Mouse (Mus musculus) neural tube, embryonic 15.5 days (tissue): Measurements from ENCODE around the gene Dcakd. TPM values are rescaled to one million over a fixed set of nuclear protein-coding genes. Genes with fewer than 3 reads are reported as not detected.

ENCODE experiments used
- ATAC-seq: fragments of 200-750 bp; cut with Nextera tagmentation; 2 replicates; pipeline ENCODE4 v1.8.0; 2017; ENCODE audit warnings: mild to moderate bottlenecking, moderate TSS enrichment, moderate library complexity; ENCODE audit not compliant: low FRiP score
- H3K27ac ChIP-seq: fragments of 300-500 bp; sonication (generic); replicated peaks from 2 replicates; pipeline ENCODE4 v1.5.1; 2015; ENCODE audit warnings: mild to moderate bottlenecking, inconsistent platforms
- H3K27me3 ChIP-seq: fragments of 300-500 bp; sonication (generic); replicated peaks from 2 replicates; pipeline ENCODE4 v1.6.1; 2015; ENCODE audit warnings: inconsistent platforms
- H3K36me3 ChIP-seq: fragments of 300-500 bp; sonication (generic); 2 replicates; pipeline ENCODE4 v1.6.1; 2015; ENCODE audit warnings: inconsistent platforms
- H3K4me1 ChIP-seq: fragments of 300-500 bp; sonication (generic); 2 replicates; pipeline ENCODE4 v1.6.1; 2015; ENCODE audit warnings: inconsistent platforms
- H3K4me2 ChIP-seq: fragments of 300-500 bp; sonication (generic); 2 replicates; pipeline ENCODE4 v1.6.1; 2015; ENCODE audit warnings: inconsistent platforms, mild to moderate bottlenecking, moderate library complexity
- H3K4me3 ChIP-seq: fragments of 300-500 bp; sonication (generic); replicated peaks from 2 replicates; pipeline ENCODE4 v1.5.1; 2015; ENCODE audit warnings: mild to moderate bottlenecking, inconsistent platforms
- H3K9ac ChIP-seq: fragments of 300-500 bp; sonication (generic); replicated peaks from 2 replicates; pipeline ENCODE4 v1.6.1; 2015; ENCODE audit warnings: mild to moderate bottlenecking, inconsistent platforms
- H3K9me3 ChIP-seq: fragments of 300-500 bp; sonication (generic); replicated peaks from 2 replicates; pipeline ENCODE4 v1.6.1; 2016; ENCODE audit warnings: inconsistent platforms
- WGBS: fragments of 180-500 bp; shearing (Covaris S2); methylation state at CpG from one replicate; pipeline ENCODE4 v1.1.7; 2015; ENCODE audit warnings: mixed read lengths; 5-methylcytosine and 5-hydroxymethylcytosine counted together
- polyA plus RNA-seq: library from polyadenylated mRNA; unstranded; fragments of >200 nt; fragmentation: Nextera tagmentation; extraction: Ambion mirVana; gene quantifications from 2 replicates; pipeline ENCODE4 v1.2.1, GENCODE M21; 2015

Gene Dcakd
- polyA plus RNA-seq, 1 experiment from 2014 or later, result 153 TPM

GRCm38 (mm10) chr11:103017661-103018060 is 10.5 kb downstream of the Dcakd start:
- 35% methylated on average over 9 of the region's 9 CpGs for WGBS
- H3K4me3 ChIP-seq, result no peak overlapping the region
- no peaks in the 10 kb centered on the region for H3K9me3 ChIP-seq
- H3K36me3 ChIP-seq, result peaks cover 6% of the 10 kb centered on the region; the same call in 1 of the 2 replicates
- no peak overlapping the region for H3K4me2 ChIP-seq
- peaks cover 18% of the 10 kb centered on the region for H3K4me1 ChIP-seq
- ATAC-seq, result 0 out of 2 replicates have a peak, but pooled peaks have one; percentile 29
- H3K27ac ChIP-seq, result no peak overlapping the region
- no peaks in the 10 kb centered on the region for H3K27me3 ChIP-seq
- H3K9ac ChIP-seq, result no peak overlapping the region

GRCm38 (mm10) chr11:103016930-103017329 is 11.2 kb downstream of the Dcakd start:
- Histone ChIP-seq H3K27ac (peak overlapping the region; percentile 94), H3K36me3 (peaks cover 6% of the 10 kb centered on the region; the same call in 1 of the 2 replicates), H3K9me3 (no peaks in the 10 kb centered on the region), H3K9ac (peak overlapping the region; percentile 81), H3K4me2 (peak overlapping the region; percentile 64), H3K4me3 (peak overlapping the region; percentile 79), H3K4me1 (peaks cover 18% of the 10 kb centered on the region), H3K27me3 (no peaks in the 10 kb centered on the region)
- peak; percentile 96 for ATAC-seq
- WGBS, result 0% methylated on average over 31 of the region's 41 CpGs

- Histone ChIP-seq H3K36me3 (peaks cover 6% of the 10 kb centered on the region; the same call in 1 of the 2 replicates), H3K4me1 (peaks cover 20% of the 10 kb centered on the region), H3K27me3 (no peaks in the 10 kb centered on the region), H3K9me3 (no peaks in the 10 kb centered on the region), H3K27ac (peak overlapping the region; percentile 94), H3K9ac (peak overlapping the region; percentile 81), H3K4me3 (peak overlapping the region; percentile 79), H3K4me2 (peak overlapping the region; percentile 64)
- WGBS, result 46% methylated on average over 27 of the region's 27 CpGs
- peak; percentile 30; the same call in 1 of the 2 replicates for ATAC-seq
Measured at GRCm38 (mm10) chr11:103015881-103016825, 12.0 kb downstream of the Dcakd start.

- 90% methylated on average over 2 of the region's 2 CpGs for WGBS
Measured at GRCm38 (mm10) chr11:103011206-103011497, 17.0 kb downstream of the Dcakd start.

GRCm38 (mm10) chr11:103010454-103011205 is 17.5 kb downstream of the Dcakd start:
- WGBS, result 90% methylated on average over 13 of the region's 13 CpGs
- no peak overlapping the region for H3K4me3 ChIP-seq
- no peak overlapping the region for H3K9ac ChIP-seq
- peaks cover 9% of the 10 kb centered on the region; the same call in 1 of the 2 replicates for H3K36me3 ChIP-seq
- H3K9me3 ChIP-seq, result no peaks in the 10 kb centered on the region
- H3K4me1 ChIP-seq, result peaks cover 24% of the 10 kb centered on the region
- no peak overlapping the region for H3K4me2 ChIP-seq
- H3K27ac ChIP-seq, result no peak overlapping the region
- ATAC-seq, result no peak
- no peaks in the 10 kb centered on the region for H3K27me3 ChIP-seq

More at GRCm38 (mm10) chr11:103011206-103011497, 17.0 kb downstream of the Dcakd start:
- H3K4me2 ChIP-seq, result no peak overlapping the region
- peaks cover 29% of the 10 kb centered on the region for H3K4me1 ChIP-seq
- ATAC-seq, result no peak
- H3K4me3 ChIP-seq, result no peak overlapping the region
- peaks cover 9% of the 10 kb centered on the region; the same call in 1 of the 2 replicates for H3K36me3 ChIP-seq
- no peaks in the 10 kb centered on the region for H3K27me3 ChIP-seq
- H3K9me3 ChIP-seq, result no peaks in the 10 kb centered on the region
- H3K9ac ChIP-seq, result no peak overlapping the region
- no peak overlapping the region for H3K27ac ChIP-seq

GRCm38 (mm10) chr11:103009208-103009607 is 18.9 kb downstream of the Dcakd start:
- Histone ChIP-seq H3K9ac (no peak overlapping the region), H3K27me3 (no peaks in the 10 kb centered on the region), H3K9me3 (no peaks in the 10 kb centered on the region), H3K4me2 (no peak overlapping the region), H3K27ac (no peak overlapping the region), H3K4me1 (peaks cover 13% of the 10 kb centered on the region; the same call in 1 of the 2 replicates), H3K36me3 (peaks cover 9% of the 10 kb centered on the region; the same call in 1 of the 2 replicates), H3K4me3 (no peak overlapping the region)
- WGBS, result 90% methylated on average over 8 of the region's 8 CpGs
- no peak for ATAC-seq

- Histone ChIP-seq H3K4me3 (no peak overlapping the region), H3K9ac (no peak overlapping the region), H3K27ac (no peak overlapping the region), H3K9me3 (no peaks in the 10 kb centered on the region), H3K4me2 (no peak overlapping the region), H3K36me3 (peaks cover 9% of the 10 kb centered on the region; the same call in 1 of the 2 replicates), H3K4me1 (peaks cover 14% of the 10 kb centered on the region), H3K27me3 (no peaks in the 10 kb centered on the region)
- no peak for ATAC-seq
- 86% methylated on average over 7 of the region's 7 CpGs for WGBS
Measured at GRCm38 (mm10) chr11:103008558-103008957, 19.6 kb downstream of the Dcakd start.

- ATAC-seq, result no peak
- Histone ChIP-seq H3K4me1 (peaks cover 21% of the 10 kb centered on the region), H3K9me3 (no peaks in the 10 kb centered on the region), H3K9ac (no peak overlapping the region), H3K27me3 (no peaks in the 10 kb centered on the region), H3K36me3 (peaks cover 3% of the 10 kb centered on the region; the same call in 1 of the 2 replicates), H3K27ac (no peak overlapping the region), H3K4me2 (no peak overlapping the region), H3K4me3 (no peak overlapping the region)
- 82% methylated on average over 6 of the region's 6 CpGs for WGBS
Measured at GRCm38 (mm10) chr11:103007001-103007340, 21.2 kb downstream of the Dcakd start.

- no peak overlapping the region for H3K27ac ChIP-seq
- no peaks in the 10 kb centered on the region for H3K9me3 ChIP-seq
- peaks cover 3% of the 10 kb centered on the region; the same call in 1 of the 2 replicates for H3K36me3 ChIP-seq
- no peak overlapping the region for H3K4me3 ChIP-seq
- H3K9ac ChIP-seq, result no peak overlapping the region
- peaks cover 20% of the 10 kb centered on the region for H3K4me1 ChIP-seq
- 89% methylated on average over 7 of the region's 7 CpGs for WGBS
- no peak overlapping the region for H3K4me2 ChIP-seq
- no peaks in the 10 kb centered on the region for H3K27me3 ChIP-seq
- no peak for ATAC-seq
Measured at GRCm38 (mm10) chr11:103006286-103007000, 21.7 kb downstream of the Dcakd start.

- Histone ChIP-seq H3K4me2 (no peak overlapping the region), H3K9ac (no peak overlapping the region), H3K27me3 (no peaks in the 10 kb centered on the region), H3K9me3 (no peaks in the 10 kb centered on the region), H3K36me3 (peaks cover 3% of the 10 kb centered on the region; the same call in 1 of the 2 replicates), H3K4me1 (peaks cover 24% of the 10 kb centered on the region), H3K27ac (no peak overlapping the region), H3K4me3 (no peak overlapping the region)
- 89% methylated on average over 11 of the region's 11 CpGs for WGBS
- no peak for ATAC-seq
Measured at GRCm38 (mm10) chr11:103005254-103005981, 22.7 kb downstream of the Dcakd start.
